Comparison of ENCODE assay signal across 11 mouse cellular contexts in genomic region chr4:141925781-141926345, GRCm38 (mm10). TPM values are rescaled to one million over a fixed set of nuclear protein-coding genes. Genes with fewer than 3 reads are reported as not detected.
DNase-seq lines count a peak whose midpoint lies in the region; ATAC-seq and TF ChIP-seq lines count a peak whose summit lies in the region.
"Had no signal": no experiment of that assay in that cellular context is flagged by ENCODE, and none has a peak within 500 bp of the region (broad histone marks: within the 10 kb centered on the region; RNA-seq: fewer than 3 reads in every experiment).

No protein-coding gene starts in this region.

- H3K9ac ChIP-seq in heart, embryonic 15.5 days: no peak overlapping the region
- no peak overlapping the region for H3K9ac ChIP-seq in stomach, embryonic 14.5 days (replicated peaks; ENCODE audit: low read depth, low read length)
- H3K9ac ChIP-seq in stomach, postnatal 0 days (ENCODE audit: low read length): no peak overlapping the region
- H3K9ac ChIP-seq in kidney, postnatal 0 days (ENCODE audit: low read depth, low read length): no peak overlapping the region
- no peak overlapping the region for H3K9ac ChIP-seq in midbrain, embryonic 16.5 days (ENCODE audit: low read depth, low read length)

- TF ChIP-seq EP300 in stomach, postnatal 0 days (optimal IDR thresholded peaks at IDR 0.05): no peak

- H3K27ac ChIP-seq in heart, embryonic 15.5 days: peak overlapping the region; percentile 26; the same call in 1 of the 2 replicates
- peak overlapping the region; percentile 63; the same call in 1 of the 2 replicates for H3K27ac ChIP-seq in stomach, embryonic 14.5 days (ENCODE audit: low read length)
- H3K27ac ChIP-seq in stomach, postnatal 0 days (replicated peaks): no peak overlapping the region
- no peak overlapping the region for H3K27ac ChIP-seq in kidney, postnatal 0 days
- H3K27ac ChIP-seq in midbrain, embryonic 16.5 days (ENCODE audit: low read length): no peak overlapping the region
- H3K27ac ChIP-seq: macrophage had no signal

- ATAC-seq in heart, embryonic 15.5 days (replicated peaks; ENCODE audit: insufficient number of reproducible peaks, insufficient read depth, low FRiP score, low read depth): peak; percentile 56; the same call in 1 of the 2 replicates
- peak; percentile 76 for ATAC-seq in stomach, embryonic 14.5 days (ENCODE audit: insufficient number of reproducible peaks, insufficient read depth, low FRiP score, low read depth)
- ATAC-seq in stomach, postnatal 0 days (ENCODE audit: low FRiP score, low TSS enrichment): no peak
- ATAC-seq in kidney, postnatal 0 days (replicated peaks; ENCODE audit: low FRiP score, low read depth): no peak
- no peak for ATAC-seq in midbrain, embryonic 16.5 days

- no peak for TF ChIP-seq CTCF in stomach, postnatal 0 days (IDR thresholded peaks at IDR 0.05; ENCODE audit: low read depth)
- no peak for TF ChIP-seq CTCF in kidney, postnatal 0 days (IDR thresholded peaks at IDR 0.05; ENCODE audit: low read depth)

- H3K9me3 ChIP-seq in heart, embryonic 15.5 days (replicated peaks): no peaks in the 10 kb centered on the region
- no peaks in the 10 kb centered on the region for H3K9me3 ChIP-seq in stomach, embryonic 14.5 days (ENCODE audit: control insufficient read depth, low read depth, low read length)
- no peaks in the 10 kb centered on the region for H3K9me3 ChIP-seq in stomach, postnatal 0 days (ENCODE audit: control insufficient read depth, low read length)
- no peaks in the 10 kb centered on the region for H3K9me3 ChIP-seq in kidney, postnatal 0 days (replicated peaks; ENCODE audit: low read length)
- H3K9me3 ChIP-seq in midbrain, embryonic 16.5 days (replicated peaks; ENCODE audit: control insufficient read depth, low read length, poor library complexity, severe bottlenecking): no peaks in the 10 kb centered on the region

- peaks cover 16% of the 10 kb centered on the region; the same call in 1 of the 2 replicates for H3K4me1 ChIP-seq in heart, embryonic 15.5 days (replicated peaks)
- H3K4me1 ChIP-seq in stomach, embryonic 14.5 days (ENCODE audit: control insufficient read depth, insufficient read depth, low read length): peaks cover 9% of the 10 kb centered on the region
- peaks cover 3% of the 10 kb centered on the region for H3K4me1 ChIP-seq in stomach, postnatal 0 days (replicated peaks; ENCODE audit: control insufficient read depth, insufficient read depth)
- 0 out of 2 replicates have a peak, but pooled peaks cover 4% of the 10 kb centered on the region for H3K4me1 ChIP-seq in kidney, postnatal 0 days (replicated peaks; ENCODE audit: insufficient read depth, low read length)
- no peaks in the 10 kb centered on the region for H3K4me1 ChIP-seq in midbrain, embryonic 16.5 days (ENCODE audit: control insufficient read depth, insufficient read depth, low read length)

- no peak overlapping the region for H3K4me3 ChIP-seq in heart, embryonic 15.5 days
- no peak overlapping the region for H3K4me3 ChIP-seq in stomach, embryonic 14.5 days (ENCODE audit: low read depth, low read length)
- no peak overlapping the region for H3K4me3 ChIP-seq in stomach, postnatal 0 days (ENCODE audit: low read depth, low read length)
- no peak overlapping the region for H3K4me3 ChIP-seq in kidney, postnatal 0 days (replicated peaks; ENCODE audit: low read depth, low read length)
- H3K4me3 ChIP-seq in midbrain, embryonic 16.5 days (ENCODE audit: low read depth, low read length): no peak overlapping the region

- H3K4me2 ChIP-seq in heart, embryonic 15.5 days: no peak overlapping the region
- no peak overlapping the region for H3K4me2 ChIP-seq in stomach, embryonic 14.5 days (replicated peaks; ENCODE audit: low read depth, low read length)
- no peak overlapping the region for H3K4me2 ChIP-seq in stomach, postnatal 0 days (replicated peaks; ENCODE audit: low read depth)
- H3K4me2 ChIP-seq in kidney, postnatal 0 days (ENCODE audit: low read length): no peak overlapping the region
- no peak overlapping the region for H3K4me2 ChIP-seq in midbrain, embryonic 16.5 days (ENCODE audit: low read length)

- DNase-seq in heart, adult 8-10 months (ENCODE audit: low spot score): no peak
- DNase-seq in stomach, postnatal 0 days (ENCODE audit: low spot score): no peak
- peak; percentile 78 for DNase-seq in kidney, postnatal 0 days (ENCODE audit: low spot score)
- DNase-seq in adrenal gland, adult 18-20 months (ENCODE audit: low spot score in 2 of 2): no peak
- DNase-seq in spleen, adult 12 weeks (ENCODE audit: low spot score): no peak
- DNase-seq: adrenal gland, adult 2 months; right cerebral cortex, postnatal 25 days had no signal

- no peaks in the 10 kb centered on the region for H3K27me3 ChIP-seq in heart, embryonic 15.5 days
- H3K27me3 ChIP-seq in stomach, embryonic 14.5 days (ENCODE audit: control insufficient read depth, insufficient read depth, low read length): no peaks in the 10 kb centered on the region
- no peaks in the 10 kb centered on the region for H3K27me3 ChIP-seq in stomach, postnatal 0 days (ENCODE audit: control insufficient read depth, insufficient read depth, low read length)
- no peaks in the 10 kb centered on the region for H3K27me3 ChIP-seq in kidney, postnatal 0 days (ENCODE audit: insufficient read depth, low read length)
- no peaks in the 10 kb centered on the region for H3K27me3 ChIP-seq in midbrain, embryonic 16.5 days (ENCODE audit: control insufficient read depth, insufficient read depth, low read depth, low read length)

- H3K36me3 ChIP-seq in heart, embryonic 15.5 days: no peaks in the 10 kb centered on the region
- H3K36me3 ChIP-seq in stomach, embryonic 14.5 days (ENCODE audit: control insufficient read depth, insufficient read depth, low read length): no peaks in the 10 kb centered on the region
- no peaks in the 10 kb centered on the region for H3K36me3 ChIP-seq in stomach, postnatal 0 days (ENCODE audit: control insufficient read depth, insufficient read depth, low read length)
- H3K36me3 ChIP-seq in kidney, postnatal 0 days (ENCODE audit: insufficient read depth, low read length): no peaks in the 10 kb centered on the region
- H3K36me3 ChIP-seq in midbrain, embryonic 16.5 days (ENCODE audit: control insufficient read depth, insufficient read depth, low read length): no peaks in the 10 kb centered on the region

- WGBS in heart, embryonic 15.5 days: 43% methylated on average over 5 of the region's 5 CpGs
- 31% methylated on average over 5 of the region's 5 CpGs for WGBS in stomach, embryonic 14.5 days
- 33% methylated on average over 5 of the region's 5 CpGs for WGBS in stomach, postnatal 0 days
- 30% methylated on average over 5 of the region's 5 CpGs for WGBS in kidney, postnatal 0 days
- WGBS in midbrain, embryonic 16.5 days: 82% methylated on average over 5 of the region's 5 CpGs

RNA-seq across cellular contexts. Expression of gene Efhd2, which starts 51.1 kb away (rescaled TPM):
- polyA plus RNA-seq in heart, embryonic 15.5 days (2015; fragmentation: Nextera tagmentation; extraction: Ambion mirVana): 62.0 and 79.3 TPM in 2 replicates
- total RNA-seq in heart, adult 8-10 months (2022): 10 to 100 TPM; 18.1 to 21.4 (median 19.6) TPM
- 58.8 and 65.0 TPM in 2 replicates for polyA plus RNA-seq in stomach, embryonic 14.5 days (2014; fragmentation: Nextera tagmentation; extraction: Ambion mirVana)
- polyA plus RNA-seq in stomach, postnatal 0 days (2015; fragmentation: Nextera tagmentation; extraction: Ambion mirVana): 111 and 121 TPM in 2 replicates
- 48.3 and 51.3 TPM in 2 replicates for polyA plus RNA-seq in kidney, postnatal 0 days (2015; fragmentation: Nextera tagmentation; extraction: Ambion mirVana)
- total RNA-seq in adrenal gland, adult 18-20 months (2021): 10 to 100 TPM; 26.3 to 28.4 TPM
- polyA plus RNA-seq in midbrain, embryonic 16.5 days (2015; fragmentation: Nextera tagmentation; extraction: Ambion mirVana): 56.6 and 67.4 TPM in 2 replicates

Comparison
In these comparisons a context has a peak if more than half of its experiments do, and no peak if none do; other contexts are left out.
1. ATAC-seq: peak in heart, embryonic 15.5 days (single experiment) and stomach, embryonic 14.5 days (single experiment); none in stomach, postnatal 0 days (single experiment), kidney, postnatal 0 days (single experiment) and midbrain, embryonic 16.5 days (single experiment).
2. H3K27ac ChIP-seq: peak in heart, embryonic 15.5 days (single experiment) and stomach, embryonic 14.5 days (single experiment); none in stomach, postnatal 0 days (single experiment), kidney, postnatal 0 days (single experiment) and midbrain, embryonic 16.5 days (single experiment).